Mouse (Mus musculus) kidney, postnatal 25 days (tissue): ENCODE results near the gene Tenm4.

ENCODE experiments used
- DNase-seq, 2 experiments: peaks; one replicate each; pipeline ENCODE4 v3.0.0; 2021; ENCODE audit warnings: mixed read lengths in 2 of 2

Tenm4 gene

GRCm38 (mm10) chr7:96352671-96353070, 181.6 kb downstream of the Tenm4 start:
- no peak for DNase-seq

- no peak for DNase-seq
Measured at GRCm38 (mm10) chr7:96356285-96356811, 185.3 kb downstream of the Tenm4 start.

- no peak for DNase-seq
Measured at GRCm38 (mm10) chr7:96357550-96357949, 186.5 kb downstream of the Tenm4 start.

- no peak for DNase-seq
Measured at GRCm38 (mm10) chr7:96363311-96363710, 192.3 kb downstream of the Tenm4 start.

GRCm38 (mm10) chr7:96369947-96370346, 198.9 kb downstream of the Tenm4 start:
- no peak for DNase-seq

GRCm38 (mm10) chr7:96374004-96374663, 203.1 kb downstream of the Tenm4 start:
- DNase-seq, result no peak

- DNase-seq, result no peak
Measured at GRCm38 (mm10) chr7:96375507-96375906, 204.5 kb downstream of the Tenm4 start.

GRCm38 (mm10) chr7:96383686-96384528, 212.9 kb downstream of the Tenm4 start:
- DNase-seq, result no peak

- DNase-seq, result no peak
Measured at GRCm38 (mm10) chr7:96384726-96385500, 213.9 kb downstream of the Tenm4 start.

- DNase-seq, result no peak
Measured at GRCm38 (mm10) chr7:96385850-96386249, 214.8 kb downstream of the Tenm4 start.

GRCm38 (mm10) chr7:96390034-96390670, 219.1 kb downstream of the Tenm4 start:
- no peak for DNase-seq

GRCm38 (mm10) chr7:96390894-96391293, 219.8 kb downstream of the Tenm4 start:
- DNase-seq, result no peak

- no peak for DNase-seq
Measured at GRCm38 (mm10) chr7:96391797-96392472, 220.9 kb downstream of the Tenm4 start.

- DNase-seq, result no peak
Measured at GRCm38 (mm10) chr7:96392600-96392999, 221.6 kb downstream of the Tenm4 start.

GRCm38 (mm10) chr7:96397940-96398339, 226.9 kb downstream of the Tenm4 start:
- DNase-seq, result no peak

GRCm38 (mm10) chr7:96400411-96400810, 229.4 kb downstream of the Tenm4 start:
- peak in 1 of 2 experiments; percentile 50 for DNase-seq

GRCm38 (mm10) chr7:96406630-96407214, 235.7 kb downstream of the Tenm4 start:
- no peak for DNase-seq

GRCm38 (mm10) chr7:96408161-96408889, 237.3 kb downstream of the Tenm4 start:
- no peak for DNase-seq

- peak in 1 of 2 experiments; percentile 33 for DNase-seq
Measured at GRCm38 (mm10) chr7:96409323-96409880, 238.4 kb downstream of the Tenm4 start.

- DNase-seq, result no peak
Measured at GRCm38 (mm10) chr7:96413822-96414221, 242.8 kb downstream of the Tenm4 start.
